Mouse (Mus musculus) inflammation-experienced regulatory T-cells, adult 6 months (primary cell): ENCODE results near the gene Arid1b. TPM values are rescaled to one million over a fixed set of nuclear protein-coding genes. Genes with fewer than 3 reads are reported as not detected.

ENCODE experiments used
- ATAC-seq: one replicate; pipeline ENCODE4 v1.8.0; 2017
- polyA plus RNA-seq, 3 experiments: library from polyadenylated mRNA; unstranded; fragments of 100-300 nt; shearing (Covaris generic); gene quantifications; one replicate each; pipeline ENCODE4 v1.2.1; 2017

The Arid1b gene
- polyA plus RNA-seq, 3 experiments from 2014 or later = 11.1 to 14.1 (median 12.2) TPM

DNA sequence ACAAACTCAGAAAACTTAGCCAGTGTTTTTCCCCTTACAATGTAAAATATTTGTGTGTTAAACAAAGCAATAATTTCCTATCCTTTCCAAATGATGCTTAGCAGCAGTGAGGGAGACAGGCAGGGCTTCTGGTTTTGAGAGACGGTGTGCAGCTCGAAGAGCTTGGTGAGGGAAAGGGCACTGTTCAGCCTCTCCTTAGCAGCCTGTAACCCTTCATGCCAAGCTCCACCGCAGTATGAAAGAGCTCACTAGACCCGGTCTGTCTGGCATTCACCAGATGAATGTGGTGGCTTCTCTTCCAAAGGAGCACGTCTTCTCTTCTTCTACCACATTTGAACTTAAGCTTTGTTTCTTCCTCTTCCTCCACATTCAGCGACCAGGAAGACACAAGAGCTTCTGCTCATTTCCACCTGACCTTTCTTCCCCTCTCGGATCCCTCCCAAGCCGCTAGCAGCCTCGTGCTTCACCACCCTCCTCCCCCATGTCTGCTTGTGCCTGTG, 255.6 kb downstream of the Arid1b start:
- ATAC-seq = no peak

DNA sequence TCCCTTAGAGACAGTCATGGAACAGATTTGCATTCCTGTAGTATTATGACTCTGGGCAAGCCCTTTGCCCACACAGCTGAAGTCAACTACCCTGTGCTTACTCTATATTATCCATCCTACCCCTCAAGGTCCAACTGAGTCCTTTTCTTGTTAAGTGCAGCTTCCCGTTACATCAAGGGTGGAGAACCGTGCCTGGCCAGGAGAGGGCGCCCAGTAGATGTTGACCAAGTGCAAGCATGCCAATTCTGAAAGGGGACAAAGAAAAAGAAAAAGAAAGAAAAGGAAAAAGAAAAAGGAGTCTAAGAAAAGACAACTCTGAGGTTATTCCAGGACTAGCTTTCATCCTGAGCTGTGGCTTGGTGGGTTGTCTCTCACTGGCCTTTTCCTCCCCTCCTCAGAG, 258.3 kb downstream of the Arid1b start:
- peak; percentile 70 for ATAC-seq

DNA sequence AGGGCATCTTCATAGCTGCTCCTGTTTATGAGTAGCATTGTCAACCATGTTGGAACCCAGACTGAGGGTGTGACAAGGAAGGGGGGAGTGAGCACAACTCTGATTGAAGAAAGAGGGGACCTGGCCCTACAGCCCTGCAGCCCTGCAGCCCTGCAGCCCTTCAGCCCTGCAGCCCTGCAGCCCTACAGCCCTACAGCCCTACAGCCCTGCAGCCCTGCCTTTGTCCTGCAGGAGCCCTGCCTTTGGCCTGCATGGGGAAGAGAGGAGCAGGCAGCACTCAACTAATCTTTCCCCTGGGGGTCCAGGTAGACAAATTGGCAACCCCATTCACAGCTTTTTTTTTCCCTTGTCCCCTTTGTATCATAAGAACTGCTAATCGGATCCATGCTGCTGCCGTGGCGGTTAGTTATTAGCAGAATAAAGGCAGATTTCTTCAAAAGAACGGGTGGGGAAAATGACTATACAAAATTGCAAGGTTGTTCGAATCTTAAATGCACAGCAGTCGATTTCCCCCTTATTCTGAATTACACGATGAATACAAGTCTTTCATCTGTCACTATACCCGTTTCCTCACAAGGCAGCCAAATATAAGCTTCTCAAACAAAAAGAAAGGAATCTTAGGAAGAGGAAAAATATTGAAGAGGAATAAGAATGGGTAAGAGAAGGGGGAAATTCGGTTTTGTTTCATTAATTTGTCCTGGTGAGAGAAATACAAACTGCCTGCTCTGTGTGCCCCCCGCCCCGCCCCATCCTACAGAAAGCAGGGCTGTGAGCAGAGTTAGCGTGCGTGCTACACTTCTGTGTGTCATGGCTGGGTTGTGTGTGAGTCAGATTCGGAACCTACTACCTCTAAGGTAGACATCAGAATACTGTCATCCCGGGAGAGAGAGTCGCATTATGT, 260.8 kb downstream of the Arid1b start:
- ATAC-seq = no peak

DNA sequence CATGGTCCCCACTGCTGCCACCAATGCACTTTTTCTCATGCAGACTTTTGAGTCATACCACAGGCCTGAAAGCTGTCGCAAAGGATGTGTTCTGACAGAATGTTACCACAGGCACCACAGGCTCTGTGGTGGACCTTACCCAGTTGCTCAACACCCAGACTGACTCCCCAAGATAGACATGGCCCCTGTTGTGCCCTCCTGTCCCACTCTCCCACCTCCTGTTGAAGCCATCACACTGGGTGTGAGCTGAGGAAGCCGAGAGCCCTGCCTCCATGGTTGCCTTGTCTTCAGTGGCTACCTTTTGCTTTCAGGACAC, 261.4 kb downstream of the Arid1b start:
- ATAC-seq = no peak

DNA sequence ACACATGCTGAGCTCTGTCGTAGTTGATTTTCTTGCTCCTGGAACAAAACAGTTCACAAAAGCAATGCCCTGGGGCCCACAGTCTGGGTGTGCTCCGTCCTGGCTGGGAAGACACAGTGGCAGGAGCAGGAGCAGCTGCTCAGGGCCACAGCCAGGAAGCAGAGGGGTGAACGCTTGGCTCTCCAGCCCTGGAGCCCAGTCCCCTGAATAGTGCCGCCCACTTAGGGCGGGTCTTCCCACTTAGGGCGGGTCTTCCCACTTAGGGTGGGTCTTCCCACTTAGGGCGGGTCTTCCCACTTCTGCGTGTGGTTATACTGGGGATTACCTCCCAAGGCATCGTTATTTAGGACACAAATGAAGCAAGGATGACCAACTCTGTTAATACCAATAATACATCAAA, 264.8 kb downstream of the Arid1b start:
- ATAC-seq = no peak

DNA sequence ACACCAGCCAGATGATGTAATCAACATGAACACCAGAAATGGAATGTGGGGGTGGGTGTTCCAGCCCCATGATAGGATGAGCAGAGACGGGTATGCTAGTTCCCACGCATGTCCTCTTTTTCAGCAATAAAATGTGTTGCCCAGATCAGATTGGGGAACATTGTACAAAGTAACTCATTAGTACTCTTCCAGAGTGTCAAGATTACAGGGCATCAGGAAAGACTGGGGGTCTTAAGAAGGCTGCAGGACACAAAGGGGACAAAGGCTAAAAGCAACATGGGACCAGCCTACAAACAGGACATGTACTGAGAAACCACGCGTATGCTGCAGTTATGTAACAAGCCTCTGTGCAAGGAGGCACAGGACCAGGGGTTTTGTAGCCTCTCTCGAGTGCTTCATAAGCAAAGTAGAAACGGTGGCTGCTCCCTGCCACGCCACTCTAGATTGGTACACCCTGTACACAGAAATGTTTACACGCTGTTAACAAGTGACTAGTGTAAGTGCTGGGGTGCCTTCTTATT, 267.1 kb downstream of the Arid1b start:
- no peak for ATAC-seq

DNA sequence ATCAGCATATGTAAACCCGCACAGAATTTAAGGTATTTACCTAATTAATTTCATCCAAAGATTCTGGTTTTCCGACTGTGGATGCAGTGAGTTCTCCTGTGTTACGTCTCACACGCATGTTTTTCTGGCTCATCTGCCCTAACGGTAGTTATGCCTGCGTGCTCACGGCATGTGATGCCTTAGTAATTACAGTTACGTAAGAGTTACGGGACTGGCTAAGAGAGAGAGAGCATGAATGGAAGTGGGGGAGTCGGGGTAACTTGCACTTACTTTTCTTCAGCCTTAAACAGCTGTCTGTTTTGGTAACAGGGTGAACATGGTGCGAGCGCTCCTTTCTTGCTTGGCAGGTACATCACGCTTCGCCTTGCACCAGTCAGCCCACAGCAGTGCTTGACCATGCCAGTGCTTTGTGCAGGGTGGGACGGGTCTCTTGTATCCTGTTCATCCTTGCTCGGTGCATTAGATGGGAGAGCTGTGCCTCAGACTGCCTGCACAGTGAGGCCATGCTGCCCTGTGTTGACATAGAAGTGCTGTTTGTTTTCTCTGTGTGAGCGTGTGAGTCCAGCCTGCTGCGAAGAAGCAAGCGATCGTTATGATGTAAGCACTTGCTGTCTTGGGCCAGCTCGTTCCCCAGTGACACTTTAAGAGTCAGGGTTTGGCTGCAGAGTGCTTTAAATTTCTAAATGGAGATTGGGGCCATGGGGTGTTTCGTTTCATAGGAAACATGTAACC, 267.9 kb downstream of the Arid1b start:
- no peak for ATAC-seq

DNA sequence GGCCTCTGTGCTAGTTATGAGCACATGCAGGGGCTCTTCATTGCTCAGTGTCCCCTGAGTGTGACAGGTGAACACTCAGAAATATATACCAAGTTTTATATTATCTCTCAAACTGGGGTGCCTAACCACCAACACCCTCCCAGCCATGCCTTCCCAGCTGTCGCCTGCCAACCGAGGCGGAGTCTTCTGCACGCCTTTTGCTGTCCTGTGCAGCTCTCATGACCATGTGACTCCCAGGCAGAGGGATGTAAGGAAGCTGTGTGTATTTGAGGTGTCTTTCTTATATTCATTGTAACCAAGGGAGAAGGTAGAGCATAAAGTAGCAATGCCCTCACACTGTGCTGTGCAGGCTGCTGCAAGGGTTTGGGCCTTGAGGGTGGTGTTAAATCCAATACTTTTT, 268.7 kb downstream of the Arid1b start:
- no peak for ATAC-seq

DNA sequence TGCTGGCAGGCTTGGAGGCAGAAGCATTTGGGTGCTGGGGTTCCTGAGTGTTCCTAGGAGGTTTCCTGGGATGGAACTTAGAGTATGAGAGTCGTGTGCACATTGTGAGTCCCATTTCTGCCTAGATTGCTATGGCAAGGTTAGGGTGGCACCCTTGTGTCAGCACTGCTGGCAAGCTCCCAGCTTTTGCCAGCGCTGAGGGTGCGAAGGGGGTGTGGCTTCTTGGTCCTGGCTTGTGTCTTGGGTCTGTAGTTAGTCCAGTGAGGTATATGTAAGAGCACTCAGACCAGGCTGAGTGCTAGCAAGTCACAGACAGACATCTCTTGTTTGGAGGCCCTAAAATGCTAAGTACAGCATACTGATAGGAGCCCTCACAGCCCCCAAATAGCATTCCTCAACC, 270.7 kb downstream of the Arid1b start:
- no peak for ATAC-seq

DNA sequence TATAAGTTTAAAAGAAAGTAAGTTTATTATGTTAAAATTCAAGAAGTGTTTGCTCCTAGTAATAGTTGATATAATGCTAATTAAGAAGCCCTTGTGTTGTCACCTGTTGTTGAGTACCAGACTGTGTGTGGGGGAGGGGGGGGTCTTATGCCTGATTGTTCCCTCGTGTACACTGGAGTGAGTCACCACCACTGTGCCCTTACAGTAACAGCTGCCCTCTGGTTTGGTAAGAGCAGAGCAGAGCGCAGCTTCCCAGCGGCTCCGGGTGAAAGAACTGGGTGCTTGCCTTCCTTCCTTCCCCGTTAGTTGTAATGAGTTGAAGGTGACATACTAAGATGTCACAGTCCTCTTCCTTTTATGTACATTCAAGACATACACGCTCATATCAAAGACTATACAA, 271.5 kb downstream of the Arid1b start:
- ATAC-seq = no peak

DNA sequence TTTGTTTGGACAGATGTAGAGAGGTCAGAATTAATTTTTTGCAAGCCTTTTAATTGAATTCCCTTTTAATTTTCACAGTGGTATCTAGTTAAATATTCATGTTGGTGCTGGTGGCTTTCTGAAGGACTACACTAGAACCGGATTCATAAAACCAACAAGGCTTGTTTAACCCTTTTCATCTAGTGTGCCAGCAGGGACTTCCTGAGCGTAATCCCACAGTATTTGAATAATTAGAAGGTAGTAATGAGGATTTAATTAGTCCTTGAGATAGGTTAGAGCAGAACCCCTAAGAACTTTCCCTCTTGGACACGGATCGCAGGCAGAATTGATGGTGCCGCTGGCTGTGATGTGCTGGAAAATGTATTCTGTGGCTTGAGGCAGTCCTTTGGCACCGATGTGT, 273.6 kb downstream of the Arid1b start:
- ATAC-seq = no peak

DNA sequence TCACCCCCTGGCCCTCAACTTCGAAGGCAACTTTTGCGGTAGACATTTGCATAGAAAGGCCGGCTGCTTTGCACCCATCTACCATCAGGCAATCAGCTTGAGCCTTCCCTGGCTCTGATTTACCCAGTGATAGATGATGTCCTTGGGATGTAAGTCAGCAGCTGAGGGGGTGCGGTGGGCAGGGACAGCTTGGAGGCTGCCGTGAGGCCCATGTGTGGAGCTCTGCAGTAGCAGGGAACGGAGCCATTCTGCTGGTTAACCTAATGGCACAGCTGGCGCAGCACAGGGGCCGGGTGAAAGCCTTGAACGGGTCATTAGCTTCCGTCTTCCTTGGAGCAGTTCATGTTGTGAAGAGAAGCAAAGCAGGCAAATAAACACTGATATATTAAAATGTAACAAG, 275.2 kb downstream of the Arid1b start:
- no peak for ATAC-seq

DNA sequence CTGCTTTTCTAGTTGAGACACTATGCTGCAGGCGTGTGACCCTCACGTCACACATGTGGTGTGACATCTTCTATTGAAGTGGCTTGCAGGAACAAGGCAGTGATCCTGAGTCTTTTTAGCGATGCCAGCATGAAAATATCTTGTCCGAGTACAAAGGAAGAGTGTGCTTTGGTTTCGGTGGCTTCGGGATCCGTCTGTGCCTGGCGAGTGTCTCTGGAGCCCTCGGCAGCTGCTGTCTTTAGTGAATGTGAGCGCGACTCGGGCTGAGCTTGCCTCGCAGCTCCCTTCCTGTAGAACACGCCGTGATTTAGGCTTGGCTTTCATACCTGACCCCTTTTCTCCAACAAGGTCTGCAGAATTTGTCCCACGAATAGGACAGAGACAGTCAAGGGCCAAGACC, 275.6 kb downstream of the Arid1b start:
- no peak for ATAC-seq

DNA sequence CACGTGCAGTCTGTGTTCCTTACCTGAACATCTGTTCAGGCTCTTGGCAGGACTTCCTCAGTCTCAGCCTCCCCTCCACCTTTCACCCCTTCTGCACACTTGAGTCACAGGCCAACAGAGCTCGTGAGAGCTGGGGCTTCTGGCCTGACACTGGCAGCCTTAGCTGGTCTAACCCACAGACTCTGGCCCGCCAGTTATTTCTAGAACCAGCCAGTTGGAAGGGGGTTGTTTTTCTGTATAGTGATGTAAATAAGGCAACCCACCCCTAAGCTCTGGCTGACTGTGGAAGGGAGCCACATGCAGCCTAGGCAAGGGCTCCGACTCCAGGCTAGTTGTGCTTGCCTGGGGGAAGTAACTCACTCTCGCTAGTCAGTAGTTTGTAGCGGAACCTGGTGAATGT, 276.7 kb downstream of the Arid1b start:
- no peak for ATAC-seq

DNA sequence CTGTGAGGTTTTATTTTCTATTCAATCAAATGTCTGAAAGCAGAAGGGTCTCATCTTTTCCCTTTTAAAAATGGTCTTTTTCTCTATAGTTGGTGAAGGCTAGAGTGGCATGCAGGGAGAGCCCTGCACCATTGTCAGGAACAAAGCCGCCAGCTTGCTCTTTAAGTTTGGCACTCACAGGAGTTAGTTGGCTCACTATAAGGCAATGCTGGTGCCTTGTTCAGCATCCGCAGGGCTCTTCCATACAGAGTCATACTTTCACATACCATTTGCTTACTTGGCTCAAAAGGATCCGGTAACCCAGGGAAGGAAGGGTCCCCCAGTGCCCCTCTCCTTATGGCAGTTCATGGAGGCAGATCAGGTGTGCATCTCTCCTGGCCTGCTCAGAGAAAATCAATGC, 279.0 kb downstream of the Arid1b start:
- no peak for ATAC-seq

DNA sequence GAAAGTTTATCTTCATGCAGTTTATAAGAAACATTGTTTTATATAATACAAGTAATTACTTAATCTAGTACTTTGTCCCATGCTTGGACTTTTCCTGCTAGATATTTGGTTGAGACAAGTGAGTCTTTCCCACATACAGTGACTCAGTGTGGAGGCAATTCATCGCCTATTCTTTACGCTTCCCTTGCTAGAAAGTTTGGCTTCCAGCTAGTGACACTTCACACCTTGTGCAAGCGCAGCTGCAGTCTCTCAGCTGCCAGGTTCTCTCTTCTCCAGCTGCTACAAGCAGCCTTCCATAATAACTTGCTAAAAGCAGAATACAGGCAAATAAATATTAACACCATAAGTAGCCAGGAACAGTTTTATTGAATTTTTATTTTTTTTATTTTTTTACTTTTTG, 279.6 kb downstream of the Arid1b start:
- no peak for ATAC-seq

DNA sequence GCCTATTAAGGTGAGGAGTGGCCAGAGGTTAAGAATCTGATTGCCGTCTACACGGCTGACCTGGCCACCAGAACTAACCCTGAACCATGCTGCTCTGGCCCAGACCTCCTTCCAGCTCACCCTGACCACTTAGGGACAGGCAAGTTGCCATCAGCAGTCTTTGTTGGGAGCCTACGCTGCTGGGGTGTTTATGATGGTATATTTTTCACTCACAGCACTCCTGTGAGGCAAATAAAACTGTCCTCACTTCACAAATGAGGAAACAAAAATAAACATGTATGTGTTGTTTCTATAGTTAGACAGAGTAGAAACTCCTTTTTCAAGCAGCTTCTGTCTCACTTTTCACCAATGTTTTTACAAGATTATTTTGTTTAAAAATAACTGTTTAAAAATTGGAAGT, 280.3 kb downstream of the Arid1b start:
- no peak for ATAC-seq

DNA sequence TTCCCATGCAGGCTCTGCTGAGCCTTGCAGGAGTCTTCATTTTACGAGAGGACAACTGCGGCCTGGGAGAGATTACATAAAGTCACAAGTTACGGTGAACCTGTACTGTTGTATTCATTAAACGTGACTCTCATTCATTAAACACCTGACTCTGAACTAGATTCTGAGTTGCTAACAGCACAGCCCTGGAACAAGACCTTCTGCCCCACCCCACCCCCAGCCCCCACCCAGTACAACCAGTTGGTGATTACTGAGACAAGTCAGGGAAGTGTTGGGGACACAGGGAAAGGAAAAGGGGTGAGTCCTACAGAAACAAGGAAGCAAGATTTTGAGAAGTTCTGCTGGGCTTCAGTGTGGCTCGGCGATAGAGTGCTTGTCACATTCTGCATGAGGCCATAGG, 281.6 kb downstream of the Arid1b start:
- no peak for ATAC-seq

DNA sequence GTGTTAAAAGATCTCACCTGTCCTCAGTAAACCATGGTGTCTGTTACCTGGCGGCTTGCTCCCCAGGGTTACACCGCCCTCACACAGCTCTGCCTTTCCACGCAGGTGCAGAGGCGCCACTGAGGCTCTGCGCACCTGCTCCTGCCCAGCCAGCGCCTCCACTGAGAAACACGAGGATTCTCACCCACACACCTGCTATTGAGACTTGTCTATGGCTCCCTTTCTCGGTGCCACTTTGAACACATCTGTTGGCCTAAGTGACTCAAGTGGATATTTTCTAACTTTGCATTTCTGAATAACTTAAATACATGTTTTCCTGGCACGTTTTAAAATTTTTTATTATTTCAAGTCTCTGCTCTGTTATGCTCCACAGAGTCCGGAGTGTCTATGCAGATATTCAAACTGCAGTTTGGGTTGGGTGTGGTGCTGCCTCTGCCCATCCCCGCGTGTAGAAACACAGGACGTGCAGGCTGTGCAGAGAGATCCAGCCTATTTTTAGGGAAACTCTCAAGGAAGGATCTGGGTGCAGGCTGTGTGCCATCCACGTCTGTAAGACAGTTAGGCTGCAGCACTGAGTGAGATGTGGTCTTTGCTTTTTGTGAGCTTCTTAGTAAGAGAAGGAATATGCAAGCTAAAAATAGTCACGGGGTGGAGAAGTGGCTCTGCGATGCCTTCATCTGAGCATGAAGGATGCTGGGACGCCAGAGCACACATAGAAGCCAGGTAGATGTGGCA, 283.2 kb downstream of the Arid1b start:
- ATAC-seq = no peak

DNA sequence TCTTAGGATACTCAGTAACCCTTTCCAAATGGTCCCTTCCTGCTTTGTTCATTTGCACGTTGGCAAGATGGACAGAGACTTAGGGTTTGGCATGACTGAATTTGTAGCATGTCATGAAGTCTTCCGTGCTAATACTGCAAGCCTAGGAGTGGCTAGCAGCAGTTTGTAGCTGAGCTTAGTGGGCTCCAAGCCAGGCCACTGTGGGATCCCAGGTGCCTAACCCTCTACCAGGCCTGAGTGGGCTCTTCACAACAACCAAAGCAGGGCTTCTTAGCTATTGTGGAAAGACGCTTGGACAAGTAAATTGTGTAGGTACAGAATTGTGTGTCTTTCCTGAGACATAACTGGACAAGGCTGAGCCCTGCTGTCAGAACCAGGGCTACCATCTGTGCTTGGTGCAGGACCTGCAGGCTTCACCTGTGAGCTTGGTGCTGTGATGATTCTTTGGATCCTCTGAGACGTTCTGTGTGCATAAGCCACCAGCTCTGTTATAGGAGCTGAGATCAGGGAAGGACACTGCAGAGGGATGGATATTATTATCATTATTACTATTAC, 286.4 kb downstream of the Arid1b start:
- ATAC-seq = no peak

DNA sequence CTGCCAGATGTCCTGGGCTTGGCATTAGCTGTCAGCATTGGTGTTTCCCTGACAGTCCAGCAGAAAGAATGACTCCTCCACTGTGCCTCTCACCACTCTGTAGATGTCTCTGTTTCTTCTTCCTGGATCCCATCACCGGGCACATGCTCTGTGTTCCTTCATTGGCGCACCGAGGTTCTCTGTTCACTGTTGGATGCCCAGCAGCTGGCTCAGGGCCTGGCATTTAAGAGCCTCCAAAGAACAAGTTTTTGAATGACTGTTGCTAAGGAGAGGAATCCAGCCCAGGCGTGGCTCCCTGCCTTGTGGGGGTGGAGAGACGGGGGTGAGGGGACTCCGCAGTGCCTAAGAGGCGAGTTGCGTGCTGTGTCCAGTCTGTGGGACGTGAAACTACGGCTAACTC, 290.7 kb downstream of the Arid1b start:
- ATAC-seq = no peak

DNA sequence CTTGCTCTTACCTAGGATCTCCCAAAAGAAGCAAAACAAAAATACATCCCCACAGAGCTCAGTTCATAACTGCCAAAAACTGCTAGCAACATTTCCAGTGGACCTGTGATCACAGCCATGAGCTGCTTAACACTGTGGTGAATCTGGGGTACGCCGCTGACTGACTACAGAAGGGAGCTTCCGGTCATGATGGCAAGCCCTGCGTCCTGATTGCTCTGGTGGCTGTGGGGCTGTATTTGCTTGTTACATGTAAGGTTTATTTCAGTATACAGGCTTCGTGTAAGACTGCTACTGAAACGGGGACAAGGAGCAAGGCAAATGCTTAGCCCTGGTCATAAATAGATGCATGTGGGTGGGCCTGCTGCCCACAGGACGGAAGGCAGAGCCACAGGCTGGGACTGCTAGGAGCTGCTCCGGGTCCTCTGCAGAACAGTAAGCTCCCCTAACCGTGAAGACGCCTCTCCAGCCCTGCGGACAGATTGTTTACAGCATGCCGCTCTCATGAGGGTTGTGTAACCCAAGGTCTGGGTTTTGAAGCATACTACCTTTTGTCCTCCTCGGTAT, 291.8 kb downstream of the Arid1b start:
- no peak for ATAC-seq
